Mouse (Mus musculus) heart, embryonic 16.5 days (tissue): ENCODE data around the gene Cfap126. TPM values are rescaled to one million over a fixed set of nuclear protein-coding genes. Genes with fewer than 3 reads are reported as not detected.
"Not testable (repeated sequence)": the region's sequence is repeated elsewhere in the genome, so short reads cannot be mapped to it uniquely, and the experiment has no call there.

ENCODE experiments used
- ATAC-seq: fragments of 200-750 bp; cut with Nextera tagmentation; replicated peaks from 2 replicates; pipeline ENCODE4 v1.8.0; 2017; ENCODE audit warnings: moderate number of reproducible peaks; ENCODE audit not compliant: insufficient read depth, low FRiP score; ENCODE audit errors: extremely low read depth
- H3K27ac ChIP-seq: fragments of 300-500 bp; sonication (generic); 2 replicates; pipeline ENCODE4 v1.5.1; 2014; ENCODE audit warnings: mild to moderate bottlenecking, low read length, control low read depth, moderate library complexity
- H3K27me3 ChIP-seq: fragments of 300-500 bp; sonication (generic); 2 replicates; pipeline ENCODE4 v1.6.1; 2014; ENCODE audit warnings: low read length, mixed read lengths; ENCODE audit not compliant: control insufficient read depth, insufficient read depth
- H3K36me3 ChIP-seq: fragments of 300-500 bp; sonication (generic); 2 replicates; pipeline ENCODE4 v1.6.1; 2014; ENCODE audit not compliant: control insufficient read depth, insufficient read depth
- H3K4me1 ChIP-seq: fragments of 300-500 bp; sonication (generic); 2 replicates; pipeline ENCODE4 v1.6.1; 2014; ENCODE audit warnings: low read length, mixed read lengths; ENCODE audit not compliant: control insufficient read depth, insufficient read depth
- H3K4me2 ChIP-seq: fragments of 300-500 bp; sonication (generic); 2 replicates; pipeline ENCODE4 v1.6.1; 2014; ENCODE audit warnings: low read depth, mild to moderate bottlenecking, control low read depth, low read length
- H3K4me3 ChIP-seq: fragments of 300-500 bp; sonication (generic); 2 replicates; pipeline ENCODE4 v1.5.1; 2014; ENCODE audit warnings: mild to moderate bottlenecking, control low read depth, low read length
- H3K9ac ChIP-seq: fragments of 300-500 bp; sonication (generic); 2 replicates; pipeline ENCODE4 v1.6.1; 2014; ENCODE audit warnings: low read length, control low read depth
- H3K9me3 ChIP-seq: fragments of 300-500 bp; sonication (generic); replicated peaks from 2 replicates; pipeline ENCODE4 v1.6.1; 2016; ENCODE audit warnings: low read length; ENCODE audit not compliant: control insufficient read depth
- WGBS: fragments of 180-500 bp; shearing (Covaris S2); extraction: QIAGEN DNeasy Blood & Tissue Kit; methylation state at CpG from one replicate; pipeline ENCODE4 v1.1.7; 2014; 5-methylcytosine and 5-hydroxymethylcytosine counted together
- polyA plus RNA-seq: library from polyadenylated mRNA; unstranded; fragments of >200 nt; fragmentation: Nextera tagmentation; extraction: Ambion mirVana; gene quantifications from 2 replicates; pipeline ENCODE4 v1.2.1, GENCODE M21; 2015

Cfap126 gene
- polyA plus RNA-seq, result 2.9 and 3.5 TPM in 2 replicates

DNA sequence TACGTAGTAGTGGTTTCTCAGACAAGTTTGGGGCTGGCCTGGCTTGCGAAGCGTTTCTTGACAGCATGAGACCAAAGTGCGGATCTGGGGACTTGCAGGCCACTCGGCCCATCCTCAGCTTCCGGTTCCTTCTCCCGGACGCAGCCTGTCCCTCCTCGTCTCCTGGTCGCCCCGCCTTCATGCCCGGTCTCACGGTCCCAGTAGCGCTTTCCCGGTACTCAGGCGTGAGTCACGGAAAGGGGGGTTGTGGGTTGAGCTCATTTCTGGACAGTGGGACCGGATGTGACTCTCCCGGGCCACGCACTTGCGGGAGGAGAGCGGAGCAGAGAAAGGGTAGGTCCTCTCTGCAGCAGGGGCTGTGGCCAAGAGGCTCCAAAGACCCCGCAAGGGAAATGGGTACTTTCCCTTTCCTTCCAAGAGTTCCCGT is at the start of gene Cfap126:
TSS of gene Cfap126 (plus strand) at position 46 of the 427 bp plus-strand sequence.
- no peaks in the 10 kb centered on the region for H3K27me3 ChIP-seq
- H3K4me1 ChIP-seq, result peaks cover 11% of the 10 kb centered on the region
- no peaks in the 10 kb centered on the region for H3K9me3 ChIP-seq
- H3K4me3 ChIP-seq, result peak within 1 kb of the TSS; percentile 48
- peak within 1 kb of the TSS; percentile 58 for H3K4me2 ChIP-seq
- H3K9ac ChIP-seq, result peak within 1 kb of the TSS; percentile 69
- peak within 1 kb of the TSS; percentile 61 for H3K27ac ChIP-seq
- WGBS, result 1% methylated on average over 24 of the region's 24 CpGs
- peak; percentile 24; the same call in 1 of the 2 replicates for ATAC-seq
- no peaks in the 10 kb centered on the region for H3K36me3 ChIP-seq

- Histone ChIP-seq H3K4me2 (peak within 1 kb of the TSS; percentile 57), H3K27me3 (peaks cover 20% of the 10 kb centered on the region), H3K9ac (peak within 1 kb of the TSS; percentile 11; the same call in 1 of the 2 replicates), H3K4me1 (peaks cover 11% of the 10 kb centered on the region), H3K4me3 (peak within 1 kb of the TSS; percentile 43)
- WGBS, result 1% methylated on average over 38 of the region's 75 CpGs
- H3K27ac ChIP-seq, H3K36me3 ChIP-seq, H3K9me3 ChIP-seq: not testable (repeated sequence)
- peak; percentile 67 for ATAC-seq
Measured at GRCm38 (mm10) chr1:171064491-171065242, 49.1 kb upstream of the Cfap126 start, which contains the start of gene Fcgr3. TSS of gene Fcgr3 (minus strand) at chr1:171064935.

DNA sequence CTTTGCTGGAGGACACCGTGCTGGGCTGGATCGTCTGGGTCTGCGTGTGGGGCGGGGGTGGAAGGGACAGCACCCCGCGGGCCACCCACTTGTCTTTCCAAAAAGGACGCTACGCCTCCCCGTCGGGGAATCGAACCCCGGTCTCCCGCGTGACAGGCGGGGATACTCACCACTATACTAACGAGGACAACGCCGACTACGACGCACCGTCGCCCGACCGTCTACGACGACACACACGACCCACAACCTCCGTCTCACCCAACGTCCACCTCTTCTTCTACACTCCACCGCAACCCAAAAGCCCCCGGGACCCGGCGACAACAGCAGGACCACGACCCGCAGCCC is 48.5 kb upstream of the Cfap126 start:
- Histone ChIP-seq H3K4me3 (peak overlapping the region; percentile 43), H3K27me3 (peaks cover 23% of the 10 kb centered on the region), H3K4me2 (peak overlapping the region; percentile 57), H3K4me1 (peaks cover 11% of the 10 kb centered on the region)
- H3K9me3 ChIP-seq, H3K9ac ChIP-seq, H3K36me3 ChIP-seq, H3K27ac ChIP-seq: not testable (repeated sequence)
- peak; percentile 28 for ATAC-seq
- WGBS, result under 1% methylated on average over 18 of the region's 35 CpGs

GRCm38 (mm10) chr1:171065768-171066167 is 48.0 kb upstream of the Cfap126 start:
- not testable (repeated sequence) for H3K27ac ChIP-seq, H3K9ac ChIP-seq, H3K36me3 ChIP-seq, H3K4me1 ChIP-seq, H3K9me3 ChIP-seq
- H3K27me3 ChIP-seq, result peaks cover 23% of the 10 kb centered on the region
- H3K4me3 ChIP-seq, result peak overlapping the region; percentile 35; the same call in 1 of the 2 replicates
- WGBS, result 5% methylated on average over 24 of the region's 45 CpGs
- peak overlapping the region; percentile 48 for H3K4me2 ChIP-seq
- ATAC-seq, result peak; percentile 0; the same call in 1 of the 2 replicates

DNA sequence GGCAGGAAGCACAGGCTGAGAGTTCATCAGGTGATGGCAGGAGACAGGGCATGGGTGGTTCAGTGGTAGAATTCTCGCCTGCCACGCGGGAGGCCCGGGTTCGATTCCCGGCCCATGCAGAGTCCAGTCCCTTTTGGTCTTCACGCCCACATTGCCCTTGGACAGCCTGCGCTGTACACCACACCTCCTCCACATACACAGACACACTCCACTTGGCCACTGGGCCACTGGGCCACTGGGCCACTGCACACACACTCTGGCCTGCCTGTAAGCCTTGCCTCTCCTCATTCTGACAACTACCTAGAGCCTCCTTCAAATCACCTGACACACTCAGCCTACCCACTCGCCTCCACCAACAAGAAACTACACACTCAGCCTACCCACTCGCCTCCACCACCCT is 47.1 kb upstream of the Cfap126 start:
- H3K27me3 ChIP-seq, result peaks cover 25% of the 10 kb centered on the region
- H3K9ac ChIP-seq, H3K9me3 ChIP-seq, H3K27ac ChIP-seq, H3K36me3 ChIP-seq, H3K4me3 ChIP-seq, H3K4me2 ChIP-seq, ATAC-seq, H3K4me1 ChIP-seq: not testable (repeated sequence)
- WGBS, result 18% methylated on average over 2 of the region's 10 CpGs

DNA sequence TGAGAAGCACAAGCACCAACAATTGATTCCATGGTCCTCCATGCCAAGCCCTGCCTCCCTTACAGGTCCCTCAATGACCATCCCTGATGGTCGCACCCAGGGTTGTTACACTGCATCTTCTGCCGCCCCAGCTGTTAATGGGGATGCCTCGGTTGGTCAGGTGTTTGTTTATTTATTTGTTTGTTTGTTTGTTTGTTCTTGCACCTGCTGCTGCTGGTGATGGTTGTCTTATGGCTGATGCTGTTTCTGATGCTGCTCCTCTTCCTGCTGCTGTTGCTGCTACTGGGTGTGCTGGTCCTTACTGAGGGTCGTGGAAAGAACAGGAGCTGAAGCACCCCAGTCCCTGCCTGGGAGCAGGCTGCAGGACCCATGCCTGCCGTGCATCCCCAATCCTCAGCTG is 45.8 kb upstream of the Cfap126 start:
- not testable (repeated sequence) for ATAC-seq, H3K27ac ChIP-seq, H3K9ac ChIP-seq, H3K4me2 ChIP-seq, H3K36me3 ChIP-seq, H3K9me3 ChIP-seq, H3K4me1 ChIP-seq, H3K4me3 ChIP-seq
- H3K27me3 ChIP-seq, result peaks cover 25% of the 10 kb centered on the region
- WGBS, result 32% methylated on average over 5 of the region's 5 CpGs

DNA sequence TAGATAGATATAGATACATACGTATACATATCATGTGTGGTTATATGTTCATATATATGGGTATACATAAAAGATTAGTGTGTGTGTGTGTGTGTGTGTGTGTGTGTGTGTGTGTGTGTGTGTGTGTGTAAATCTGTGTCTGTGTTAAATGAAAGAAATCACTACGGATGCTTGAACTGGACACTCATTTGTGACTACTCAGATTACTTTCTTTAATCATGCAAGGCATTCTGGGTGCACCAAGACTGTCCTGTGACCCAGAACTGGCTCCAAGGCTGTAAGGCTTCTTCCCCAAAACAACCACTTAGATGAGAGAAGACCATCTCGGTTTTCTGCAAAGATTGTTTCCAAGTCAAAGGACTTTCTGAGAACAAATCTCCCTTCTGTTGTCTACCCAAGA is 44.2 kb upstream of the Cfap126 start:
- H3K9me3 ChIP-seq, H3K4me2 ChIP-seq, H3K36me3 ChIP-seq, H3K4me1 ChIP-seq, H3K9ac ChIP-seq, ATAC-seq, H3K27ac ChIP-seq, H3K4me3 ChIP-seq: not testable (repeated sequence)
- WGBS, result 61% methylated on average over 3 of the region's 3 CpGs
- peaks cover 28% of the 10 kb centered on the region for H3K27me3 ChIP-seq

GRCm38 (mm10) chr1:171070879-171071278 is 42.8 kb upstream of the Cfap126 start:
- H3K4me1 ChIP-seq, H3K4me3 ChIP-seq, H3K27ac ChIP-seq, H3K36me3 ChIP-seq, H3K9ac ChIP-seq, H3K9me3 ChIP-seq, ATAC-seq: not testable (repeated sequence)
- 19% methylated on average over 11 of the region's 16 CpGs for WGBS
- H3K27me3 ChIP-seq, result peaks cover 25% of the 10 kb centered on the region
- H3K4me2 ChIP-seq, result 0 out of 2 replicates have a peak overlapping the region, but pooled peaks have one; percentile 18

DNA sequence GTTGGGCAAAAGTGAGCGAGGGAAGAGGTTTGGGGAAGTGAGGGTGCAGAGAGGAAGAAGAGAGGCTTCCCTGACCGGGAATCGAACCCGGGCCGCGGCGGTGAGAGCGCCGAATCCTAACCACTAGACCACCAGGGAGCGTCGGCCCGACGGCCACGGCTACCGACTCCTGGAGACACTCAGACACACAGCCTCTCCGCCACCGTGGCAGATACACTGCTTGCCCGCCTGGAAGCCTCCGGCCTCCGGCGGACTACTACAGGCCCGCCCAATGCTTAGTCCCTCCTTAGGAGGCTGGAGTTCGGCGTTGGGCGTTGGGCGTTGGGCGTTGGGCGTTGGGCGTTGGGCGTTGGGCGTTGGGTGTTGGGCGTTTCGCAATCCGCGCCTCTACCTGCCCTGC is 42.0 kb upstream of the Cfap126 start:
- not testable (repeated sequence) for H3K4me2 ChIP-seq, H3K4me1 ChIP-seq, H3K27ac ChIP-seq, H3K9me3 ChIP-seq, H3K4me3 ChIP-seq, H3K36me3 ChIP-seq, H3K9ac ChIP-seq
- peak; percentile 38 for ATAC-seq
- WGBS, result no CpG with 5 or more reads among the region's 35 CpGs
- H3K27me3 ChIP-seq, result peaks cover 22% of the 10 kb centered on the region
